Mouse (Mus musculus): Measurements from ENCODE around the gene Nhsl1.
"Not testable (repeated sequence)": the region's sequence is repeated elsewhere in the genome, so short reads cannot be mapped to it uniquely, and the experiment has no call there.

The Nhsl1 gene

DNA sequence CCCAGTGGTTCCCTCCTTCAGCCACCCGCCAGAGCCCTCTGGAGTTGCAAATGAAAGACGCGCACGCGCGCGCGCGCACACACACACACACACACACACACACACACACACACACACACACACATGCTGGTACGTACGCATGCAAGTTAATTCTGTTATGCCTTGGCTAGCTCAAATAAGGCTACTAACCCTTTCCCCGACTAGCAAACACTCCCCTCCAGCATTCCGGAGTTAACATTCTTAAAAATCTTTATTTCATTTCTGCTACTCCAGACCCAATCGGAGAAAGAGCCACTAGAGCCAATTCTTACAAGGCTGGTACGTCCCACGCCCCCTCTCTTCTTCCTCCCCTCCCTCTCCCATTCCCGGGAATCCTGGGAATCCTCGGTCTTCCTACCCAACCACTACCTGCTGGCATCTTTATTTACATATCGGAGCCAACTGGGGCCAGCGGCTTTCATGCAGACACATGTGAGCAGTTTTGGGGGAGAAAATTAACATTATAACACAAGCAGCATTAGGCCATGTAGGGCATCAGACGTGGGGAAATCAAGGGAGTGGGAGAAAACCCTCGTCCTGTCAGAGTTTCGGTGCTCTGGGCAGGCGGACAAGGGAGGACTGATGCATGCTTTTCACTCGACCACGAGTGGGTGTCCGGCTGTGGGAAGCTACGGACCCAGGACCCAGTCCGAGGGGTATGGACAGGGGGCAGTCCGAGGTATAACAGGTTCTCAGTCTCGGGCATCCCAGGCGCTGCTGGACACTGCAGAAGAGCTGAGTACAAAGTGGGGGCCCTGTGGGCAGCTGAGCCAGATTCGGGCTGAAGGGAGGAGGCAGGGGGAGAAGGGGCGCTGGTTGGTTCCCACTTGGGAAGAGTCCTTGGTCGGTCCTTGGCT, 230.8 kb downstream of the Nhsl1 start:
- DNase-seq = no peak

GRCm38 (mm10) chr10:18559076-18559475, 240.3 kb downstream of the Nhsl1 start:
- DNase-seq = not testable (repeated sequence)

- peak; percentile 3 to 6 for DNase-seq
Measured at GRCm38 (mm10) chr10:18561445-18561844, 242.7 kb downstream of the Nhsl1 start.

GRCm38 (mm10) chr10:18562940-18563339, 244.2 kb downstream of the Nhsl1 start:
- DNase-seq = peak; percentile 37 to 41

DNA sequence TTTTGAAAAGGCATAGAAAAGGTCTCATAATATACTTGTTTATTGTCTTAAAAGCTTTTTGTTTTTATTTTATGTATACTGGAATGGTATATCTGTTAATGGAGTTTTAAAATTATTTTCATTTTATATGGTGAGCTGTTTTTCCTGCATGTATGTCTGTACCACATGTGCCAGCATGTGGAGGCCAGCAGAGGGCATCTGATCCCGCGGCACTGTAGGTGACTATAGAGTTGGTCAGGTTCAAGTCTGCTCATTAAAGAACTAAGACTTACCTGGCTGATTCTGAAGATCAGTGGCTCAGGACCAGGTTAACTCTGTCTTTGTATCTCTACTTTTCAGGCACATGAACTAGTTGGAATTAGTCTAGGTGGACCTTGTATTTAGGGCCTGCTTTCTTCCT, 253.8 kb downstream of the Nhsl1 start:
- no peak for DNase-seq

Data from B cell, adult 2 months (primary cell).